Mouse (Mus musculus) heart, adult 8-10 months (tissue): ENCODE results near the gene Srpx. TPM values are rescaled to one million over a fixed set of nuclear protein-coding genes. Genes with fewer than 3 reads are reported as not detected.

Source experiments
- DNase-seq: peaks from one replicate; pipeline ENCODE4 v3.0.0; 2022; ENCODE audit warnings: low spot score
- total RNA-seq, 4 experiments: library from RNA; stranded (reverse); gene quantifications; 2 replicates each; pipeline ENCODE4 v1.2.4; 2022

The Srpx gene
- total RNA-seq = 1 to 10 TPM; 2.2 to 3.8 (median 3.2) TPM

DNA sequence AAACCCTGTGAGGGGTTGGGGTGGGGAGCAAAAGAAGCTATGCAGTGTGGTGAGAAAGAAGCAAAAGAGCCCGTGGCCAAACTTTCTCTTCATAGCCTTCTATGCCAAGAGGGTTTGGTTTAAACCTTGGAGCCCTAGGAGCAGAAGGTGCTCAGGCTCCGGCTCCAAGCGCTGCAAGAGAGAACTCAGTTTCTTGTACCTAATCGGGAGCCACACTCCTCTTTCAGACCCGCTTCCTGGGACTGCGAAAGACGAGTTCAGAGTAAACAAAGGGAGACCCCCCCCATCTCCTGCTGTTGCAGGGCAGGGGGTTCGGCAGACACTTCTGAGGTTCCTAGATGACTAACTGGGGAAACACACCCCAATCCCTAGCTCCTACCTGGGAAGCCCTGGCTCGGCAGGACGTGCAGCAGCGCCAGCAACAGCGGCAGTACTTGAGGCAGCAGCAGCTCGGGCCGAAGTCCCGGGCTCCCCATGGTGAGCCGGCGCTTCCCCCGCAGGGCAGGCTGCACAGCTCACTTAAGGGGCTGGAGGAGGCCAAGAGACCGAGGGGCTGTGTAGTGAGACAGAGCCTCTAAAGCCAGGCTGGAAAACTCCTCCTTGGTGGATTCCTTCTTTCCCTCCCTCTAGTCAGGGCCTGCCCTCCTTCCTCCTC, at the start of gene Srpx:
Gene Srpx, minus strand, starts transcription at position 645 of the 655 bp plus-strand sequence.
- DNase-seq = no peak

DNA sequence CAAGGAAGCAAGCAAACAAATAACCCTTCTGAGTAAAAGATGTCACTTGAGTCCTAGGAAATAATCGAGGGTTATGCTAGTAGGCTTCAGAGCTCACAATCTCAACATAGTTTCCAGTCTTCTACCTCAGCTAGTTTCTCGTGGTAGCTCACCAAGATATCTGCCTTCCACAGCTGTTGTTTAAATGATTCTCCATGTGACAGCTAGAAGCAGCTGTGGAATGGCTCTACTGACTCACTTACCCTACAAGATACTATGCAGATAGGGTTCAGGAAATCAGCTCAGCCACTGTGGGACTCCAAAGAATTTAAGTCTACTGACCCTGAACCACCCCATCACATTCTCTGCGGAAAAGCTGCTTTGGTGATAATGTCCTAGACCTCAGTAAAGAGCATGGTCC, 34.9 kb upstream of the Srpx start:
- no peak for DNase-seq

DNA sequence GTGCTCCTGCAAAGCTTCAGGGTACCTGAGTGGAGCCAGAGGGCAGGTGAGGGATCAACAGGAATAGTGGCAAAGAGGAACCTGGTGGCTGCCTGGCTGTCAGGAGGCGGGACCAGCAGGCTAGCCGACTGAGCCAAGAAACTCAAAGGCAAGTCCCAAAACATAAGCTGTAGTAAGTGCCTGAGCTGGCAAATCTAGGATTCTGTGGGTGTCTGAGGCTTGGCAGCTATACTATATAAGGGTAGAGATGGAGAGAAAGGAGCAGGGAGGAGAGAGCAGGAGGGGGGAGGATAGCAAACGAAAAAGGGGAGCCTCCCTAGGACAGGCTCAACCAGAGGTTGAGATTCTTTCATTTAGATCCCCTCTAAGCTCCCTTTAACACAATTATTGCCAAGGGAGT, 1.7 kb downstream of the Srpx start:
- no peak for DNase-seq

DNA sequence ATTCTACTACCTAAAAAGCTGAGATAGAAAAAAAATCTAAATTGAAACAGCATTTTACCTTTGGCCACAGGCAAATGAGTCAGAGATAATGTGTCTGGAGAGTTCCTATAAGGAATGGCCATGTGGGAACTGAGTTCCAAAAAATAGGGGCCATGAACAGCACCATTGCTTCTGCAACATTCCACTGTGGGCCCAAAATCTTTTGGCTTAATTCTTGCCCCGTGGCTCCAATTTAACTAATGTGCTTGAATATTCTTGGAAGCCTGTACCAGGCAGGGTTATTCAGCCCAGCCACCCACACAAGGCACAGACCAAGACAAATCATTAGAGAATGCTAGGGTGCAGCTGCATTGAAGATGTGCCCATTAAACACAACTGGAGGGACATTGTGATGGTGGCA, 6.8 kb downstream of the Srpx start:
- DNase-seq = no peak

DNA sequence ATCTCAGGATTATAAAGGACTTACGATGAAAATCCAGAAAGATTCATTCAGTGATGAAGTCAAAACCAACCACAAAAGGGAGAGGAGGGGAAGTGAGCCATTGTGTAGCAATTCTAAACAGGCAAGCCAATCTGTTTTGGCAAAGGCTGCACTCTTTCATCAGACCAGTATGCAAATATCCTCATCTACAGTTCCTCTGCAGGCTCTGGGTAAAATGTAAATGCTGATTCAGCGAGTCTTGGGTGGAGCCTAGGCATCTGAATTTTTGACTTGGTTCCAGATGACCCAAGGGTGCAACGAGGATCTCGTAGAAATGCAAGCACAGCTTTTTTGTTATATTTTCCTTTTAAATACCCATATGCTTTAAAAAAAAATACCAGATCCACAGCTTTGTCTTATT, 9.0 kb downstream of the Srpx start:
- DNase-seq = no peak

DNA sequence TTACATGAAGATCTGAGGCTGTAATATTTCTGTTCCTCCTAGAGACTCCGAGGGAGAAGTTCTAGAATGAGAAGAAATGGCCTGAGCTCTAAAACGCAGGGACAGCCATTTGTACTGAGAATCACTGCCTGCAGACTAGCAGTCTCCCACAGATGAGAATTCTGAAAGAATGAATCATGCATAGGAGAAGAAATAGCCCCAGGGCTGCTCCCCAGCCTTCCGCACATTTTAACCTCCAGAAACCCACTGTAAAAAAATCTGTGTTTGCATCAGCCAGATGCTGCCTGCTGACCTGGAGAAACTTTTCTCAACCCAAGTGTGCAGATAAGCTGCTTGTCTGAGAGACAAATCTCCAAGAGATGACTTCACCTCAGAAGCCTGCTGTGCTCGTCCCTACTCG, 12.0 kb downstream of the Srpx start:
- no peak for DNase-seq

DNA sequence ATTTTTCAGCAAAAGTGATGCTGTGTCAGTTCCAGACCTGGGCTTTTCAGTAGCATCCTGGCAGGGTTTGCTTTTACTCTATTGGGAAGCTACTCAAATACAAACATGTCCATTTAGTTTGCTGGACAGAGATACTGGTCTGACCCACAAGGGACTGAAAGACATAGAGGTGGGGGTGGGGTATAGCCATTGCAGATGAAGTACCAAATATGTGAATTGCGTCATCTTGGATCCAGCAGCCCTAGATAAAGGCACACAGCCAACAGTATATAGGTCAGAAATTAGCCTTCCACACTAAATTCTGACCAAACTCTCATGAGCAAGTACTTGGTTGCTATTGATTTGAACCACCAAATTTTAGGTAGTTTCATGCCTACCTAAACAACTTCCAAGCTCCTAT, 14.8 kb downstream of the Srpx start:
- no peak for DNase-seq

DNA sequence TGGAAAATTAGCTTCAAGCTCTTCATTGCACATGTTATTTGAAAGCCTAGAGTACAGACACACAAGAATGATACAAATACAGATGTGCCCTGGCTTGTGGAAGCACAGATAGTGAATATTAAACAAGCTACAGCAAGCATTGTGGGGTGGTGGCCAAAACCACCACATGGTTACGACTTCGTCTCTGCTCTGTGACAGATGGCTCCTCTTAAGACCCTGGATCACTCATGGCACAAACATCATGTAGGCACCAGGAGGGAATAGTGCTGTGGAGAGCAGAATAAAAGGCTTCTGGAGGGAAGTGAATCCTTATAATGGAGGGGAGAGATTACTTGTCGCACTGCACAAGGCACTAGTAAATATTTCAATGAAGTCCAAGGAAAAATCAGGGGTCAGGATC, 21.7 kb downstream of the Srpx start:
- no peak for DNase-seq

DNA sequence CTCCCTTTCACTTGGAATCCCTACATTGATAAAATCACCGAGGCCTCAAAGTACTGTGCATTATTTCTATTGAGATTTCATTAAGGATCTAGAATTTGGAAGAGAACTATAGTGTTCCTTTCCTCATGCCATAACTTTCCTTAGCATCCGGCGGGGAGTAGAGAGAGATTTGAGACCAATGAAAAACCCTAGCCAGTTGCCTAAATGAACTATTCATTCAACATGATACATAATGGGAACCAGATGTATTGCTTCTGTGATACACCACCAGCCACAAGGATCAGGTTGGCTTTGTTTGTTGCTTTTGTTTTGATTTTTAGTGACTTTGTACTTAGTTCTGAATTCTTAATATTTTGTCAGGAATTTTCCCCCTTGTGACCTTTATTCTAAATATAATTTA, 37.1 kb downstream of the Srpx start:
- no peak for DNase-seq

DNA sequence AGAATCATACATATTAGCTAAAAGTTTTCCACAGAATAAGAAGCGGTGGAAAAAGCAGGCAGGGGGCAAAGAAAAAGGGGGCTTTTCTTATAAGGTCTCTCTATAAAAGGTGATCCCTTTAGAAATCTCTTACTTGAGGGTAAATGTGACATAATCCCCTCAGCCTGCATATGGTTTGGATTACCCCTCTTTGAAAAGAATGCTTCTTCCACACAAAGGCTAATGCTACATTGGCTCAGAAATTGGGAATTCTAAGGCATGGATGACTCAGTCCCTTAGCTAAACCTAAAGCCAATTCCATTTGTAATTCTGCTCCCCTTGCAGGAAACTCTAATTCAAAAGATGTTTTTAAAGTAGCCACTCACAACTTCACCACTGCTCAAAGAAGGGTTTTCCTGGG, 37.5 kb downstream of the Srpx start:
- no peak for DNase-seq

DNA sequence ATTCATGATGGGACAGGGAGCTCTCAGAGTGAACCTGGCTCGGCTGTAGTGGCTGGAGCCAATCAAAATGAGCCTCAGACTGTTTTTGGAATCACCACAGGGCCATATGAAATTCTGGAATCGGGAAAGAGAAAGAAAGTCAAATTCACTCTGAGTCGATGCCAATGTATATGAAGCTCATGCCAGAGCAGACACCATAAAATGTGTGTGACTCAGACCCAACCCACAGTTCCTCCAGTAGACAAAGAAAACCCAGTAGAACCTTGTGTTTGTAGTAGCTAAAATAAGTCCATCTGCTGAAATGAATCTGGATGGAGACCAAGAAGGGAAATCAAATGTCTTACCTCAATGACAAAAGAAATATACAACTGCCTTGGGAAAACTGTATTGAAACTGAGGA, 43.5 kb downstream of the Srpx start:
- no peak for DNase-seq

DNA sequence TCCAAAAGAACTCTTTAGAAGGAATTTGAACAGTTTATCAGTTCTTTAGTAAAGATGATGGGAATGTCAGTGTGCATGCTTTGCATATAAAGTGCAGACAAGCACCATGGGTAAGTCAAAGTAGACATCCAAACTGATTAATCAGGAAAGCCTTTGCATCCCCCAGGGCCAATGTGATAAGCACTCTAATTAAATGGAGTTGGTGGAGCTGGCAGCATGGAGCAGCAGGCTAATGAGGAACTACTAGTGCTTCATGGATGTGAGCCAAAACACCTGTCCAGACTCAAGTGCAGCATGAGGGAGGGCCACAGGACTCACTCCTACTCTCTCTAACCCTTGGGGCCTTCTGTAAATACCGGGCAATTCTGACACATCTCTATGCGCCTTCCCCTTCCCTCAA, 46.0 kb downstream of the Srpx start:
- no peak for DNase-seq

DNA sequence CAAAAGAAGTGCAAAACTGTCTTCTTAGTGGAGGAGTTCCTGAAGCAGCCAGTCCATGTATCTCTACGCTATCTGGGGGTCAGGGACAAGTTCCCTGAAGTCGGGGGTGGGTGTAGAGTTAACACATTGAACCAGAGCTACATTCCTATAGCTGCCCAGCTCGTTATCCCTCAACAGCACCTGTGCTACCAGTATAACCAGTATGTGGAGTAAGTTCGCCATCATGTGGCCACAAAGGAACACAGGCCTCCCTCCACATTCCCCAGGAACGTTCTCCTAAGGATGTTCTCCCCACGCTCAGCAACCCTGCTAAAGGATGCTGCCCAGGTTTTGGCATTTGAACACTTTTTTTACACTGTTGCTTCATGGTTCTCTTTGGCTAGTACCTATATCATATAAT, 46.8 kb downstream of the Srpx start:
- no peak for DNase-seq

DNA sequence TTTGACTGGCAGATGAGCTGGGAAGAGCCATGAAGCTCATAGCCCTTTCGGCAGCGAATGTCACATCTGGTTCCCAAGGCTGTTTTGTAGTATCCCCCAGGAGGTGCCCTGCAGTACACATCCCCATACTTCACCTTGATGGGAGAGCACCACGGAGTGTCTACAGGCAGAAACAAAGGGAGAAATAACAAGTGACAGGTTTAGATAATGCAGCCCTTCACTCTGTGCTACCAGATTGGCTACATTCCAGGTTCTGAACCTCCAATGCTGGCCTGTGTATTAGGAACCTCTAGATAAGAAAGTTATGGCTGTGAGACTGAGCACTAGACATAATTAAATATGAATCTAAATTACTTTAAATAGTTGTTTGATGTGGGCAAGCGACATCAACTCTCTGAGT, 48.1 kb downstream of the Srpx start:
- DNase-seq = no peak

DNA sequence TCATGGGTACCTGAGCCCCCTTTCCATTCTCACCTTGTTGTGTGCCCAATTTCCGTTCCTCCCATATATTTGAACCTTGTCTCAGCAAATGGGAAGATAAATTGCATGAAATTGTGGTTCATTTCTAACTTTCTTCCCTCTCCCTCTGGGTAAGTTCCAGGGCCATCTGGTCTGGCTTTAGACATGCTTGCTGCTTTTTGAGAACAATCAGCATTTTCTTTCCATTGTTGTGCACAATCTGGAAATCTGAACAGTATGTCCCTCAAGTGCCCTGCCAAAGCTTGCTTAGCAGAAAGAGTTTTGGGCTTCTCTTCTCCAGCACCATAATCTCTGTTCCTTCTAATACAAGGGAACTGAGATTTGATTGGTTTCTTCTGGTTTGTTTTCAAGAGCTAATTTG, 53.7 kb downstream of the Srpx start:
- peak; percentile 19 for DNase-seq

DNA sequence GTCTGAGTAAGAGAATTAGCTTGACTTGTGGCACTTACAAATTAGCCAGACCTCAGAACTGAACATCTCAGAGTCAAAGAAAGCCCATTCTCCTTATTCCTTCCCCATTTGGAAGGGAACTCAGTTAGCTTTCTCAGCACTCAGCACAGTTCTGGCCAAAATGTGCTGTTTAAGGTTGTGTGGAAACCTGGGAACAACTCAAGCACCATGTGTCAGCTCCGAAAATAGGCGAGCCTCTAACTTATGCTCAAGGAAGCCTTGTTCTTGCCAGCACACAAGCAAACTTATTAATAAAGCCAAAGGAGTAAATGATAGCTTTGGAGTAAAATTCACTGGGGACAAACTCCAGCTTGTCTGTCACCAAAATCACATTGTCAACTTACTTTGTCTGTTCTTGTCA, 54.1 kb downstream of the Srpx start:
- DNase-seq = no peak

DNA sequence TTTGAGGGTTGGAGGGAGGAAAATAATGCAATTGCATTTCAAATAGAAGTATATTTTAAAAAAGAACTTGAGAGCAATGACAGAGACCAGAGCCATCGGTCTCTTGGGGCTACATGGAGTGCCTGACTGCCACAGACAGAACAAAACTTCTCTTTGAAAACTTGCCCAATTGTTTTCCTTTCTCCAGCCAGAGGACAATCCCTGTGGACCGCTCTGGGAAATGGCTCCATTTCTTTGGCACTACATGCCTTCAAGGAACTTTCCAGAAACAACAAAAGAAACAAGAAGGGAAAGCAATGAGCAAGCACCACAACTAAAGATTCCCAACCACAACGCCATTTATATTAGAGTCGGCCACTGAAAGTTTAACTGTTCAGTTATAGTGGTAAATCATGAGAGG, 55.3 kb downstream of the Srpx start:
- peak; percentile 19 for DNase-seq

DNA sequence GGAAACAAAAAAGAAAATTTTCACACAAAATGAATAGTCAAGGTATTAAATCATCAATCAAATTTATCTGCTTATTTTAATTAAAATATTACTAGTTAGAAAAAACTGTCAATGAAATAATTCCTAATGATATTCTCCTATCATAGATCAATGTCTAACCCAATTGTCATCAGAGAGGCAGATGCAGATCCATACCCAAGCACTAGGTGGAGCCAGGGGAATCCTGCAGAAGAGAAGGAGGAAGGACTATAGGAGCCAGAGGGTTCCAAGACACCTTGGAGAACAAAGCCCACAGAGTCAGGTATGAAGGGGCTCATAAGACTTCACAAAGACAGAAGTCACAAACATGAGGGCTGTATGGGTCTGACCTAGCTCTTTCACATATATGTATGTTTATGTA, 82.8 kb downstream of the Srpx start:
- no peak for DNase-seq

DNA sequence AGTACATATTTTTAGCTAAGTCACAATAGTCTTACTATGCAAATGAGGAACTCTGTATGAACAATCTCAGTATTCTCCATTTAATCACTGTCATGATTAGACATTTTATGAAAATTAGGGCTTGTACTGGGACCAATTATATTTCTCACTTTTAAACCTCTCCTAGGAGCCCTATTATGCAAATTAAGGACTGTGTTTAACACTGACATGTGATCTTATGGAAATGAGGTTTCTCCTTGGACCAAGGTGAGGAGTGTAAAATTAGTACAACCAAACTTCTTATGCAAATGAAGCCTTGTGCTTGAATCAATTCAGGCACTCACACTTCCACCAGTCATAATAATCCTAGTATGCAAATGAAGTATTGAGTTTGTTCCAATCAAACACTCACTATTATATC, 107.3 kb downstream of the Srpx start:
- no peak for DNase-seq

DNA sequence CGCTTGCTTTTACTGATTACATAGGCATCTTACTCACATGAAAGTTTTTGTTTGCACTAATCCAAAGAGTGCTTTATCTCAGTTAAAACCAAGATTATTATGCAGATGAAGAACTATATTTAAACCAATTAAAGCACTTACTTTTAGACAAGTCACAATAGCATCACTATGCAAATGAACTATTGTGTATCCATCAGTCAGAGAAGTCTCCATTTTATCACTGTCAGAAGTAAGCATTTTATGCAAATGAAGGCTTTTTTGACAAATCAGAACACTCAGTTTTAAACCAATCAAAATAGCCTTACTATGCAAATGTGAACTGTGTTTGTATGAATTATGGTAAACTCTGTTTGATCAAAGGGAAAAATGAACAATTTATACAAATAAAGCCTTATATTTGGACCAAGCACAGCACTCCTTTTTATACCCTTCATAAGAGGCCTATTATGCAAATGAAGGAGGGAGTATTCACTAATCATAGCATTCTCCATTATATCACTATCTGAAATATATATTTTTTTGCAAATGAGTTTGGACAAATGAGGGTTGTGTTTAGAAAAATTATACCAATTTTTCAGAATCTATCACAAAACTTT, 109.7 kb downstream of the Srpx start:
- DNase-seq = no peak

DNA sequence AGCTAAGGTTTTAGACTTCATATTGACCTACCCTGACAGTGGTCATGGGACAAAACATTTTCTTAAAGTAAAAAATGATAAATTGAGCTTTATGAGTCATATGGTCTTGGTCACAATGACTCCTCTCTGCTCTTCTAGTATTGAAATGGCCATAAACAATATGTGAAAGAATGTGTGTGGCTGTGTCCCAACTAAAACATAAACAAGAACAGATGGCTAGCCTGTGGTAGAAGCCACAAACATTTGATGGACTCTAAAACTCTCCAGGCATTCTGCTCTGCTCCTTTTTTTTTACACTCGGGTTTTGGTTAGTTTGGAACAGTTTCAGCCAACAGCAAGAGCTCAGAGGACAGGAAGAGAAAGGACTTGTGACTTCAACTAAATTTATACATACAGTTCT, 111.6 kb downstream of the Srpx start:
- no peak for DNase-seq

DNA sequence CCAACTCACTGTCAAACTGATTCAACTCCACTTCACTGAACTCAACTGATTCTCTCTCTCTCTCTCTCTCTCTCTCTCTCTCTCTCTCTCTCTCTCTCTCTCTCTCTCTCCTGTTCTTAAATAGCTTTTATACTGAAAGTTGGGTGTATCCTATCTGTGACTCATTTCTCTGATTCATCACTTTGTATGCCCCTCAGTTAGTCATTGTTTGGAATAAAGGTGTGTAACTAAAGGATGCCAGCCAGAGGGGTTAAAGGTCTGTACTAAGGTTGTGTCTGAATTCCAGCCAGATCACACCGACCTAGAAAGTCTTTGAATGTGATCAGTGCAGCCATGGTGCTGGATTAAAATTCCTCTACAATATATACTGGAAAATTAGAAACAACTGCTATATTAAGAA, 116.8 kb downstream of the Srpx start:
- DNase-seq = no peak
